Mouse (Mus musculus): ENCODE results near the gene Sprr2d. TPM values are rescaled to one million over a fixed set of nuclear protein-coding genes. Genes with fewer than 3 reads are reported as not detected.

The Sprr2d gene
- total RNA-seq (2014; rRNA removed; ENCODE audit: low replicate concordance) (not detected in 2 replicates), polyA plus RNA-seq (2015; fragmentation: Nextera tagmentation; extraction: Ambion mirVana) (not detected in 2 replicates)

- WGBS, result 87% methylated on average over 5 of the region's 5 CpGs
- H3K36me3 ChIP-seq (replicated peaks; ENCODE audit: control insufficient read depth, insufficient read depth, low read length), result no peaks in the 10 kb centered on the region
Observed at GRCm38 (mm10) chr3:92338840-92339239, at the start of gene Sprr2d. Gene Sprr2d, plus strand, starts transcription at chr3:92339140.

GRCm38 (mm10) chr3:92307406-92307805 is 31.5 kb upstream of the Sprr2d start:
- Histone ChIP-seq H3K9me3 (replicated peaks; ENCODE audit: control insufficient read depth, low read length) (no peaks in the 10 kb centered on the region), H3K27ac (ENCODE audit: low read depth) (no peak overlapping the region), H3K4me3 (ENCODE audit: low read depth, low read length) (no peak overlapping the region), H3K4me1 (ENCODE audit: control insufficient read depth, insufficient read depth) (no peaks in the 10 kb centered on the region), H3K9ac (replicated peaks; ENCODE audit: low read depth, low read length) (no peak overlapping the region), H3K36me3 (replicated peaks; ENCODE audit: control insufficient read depth, insufficient read depth, low read length) (no peaks in the 10 kb centered on the region), H3K27me3 (ENCODE audit: control insufficient read depth, insufficient read depth, low read length) (no peaks in the 10 kb centered on the region), H3K4me2 (ENCODE audit: low read depth, low read length) (no peak overlapping the region)
- ATAC-seq (ENCODE audit: insufficient read depth, low read depth) (no peak), DNase-seq (ENCODE audit: low spot score) (no peak)
- TF ChIP-seq CTCF (IDR thresholded peaks at IDR 0.05; ENCODE audit: low read depth), result no peak
- no peak for TF ChIP-seq EP300 (IDR thresholded peaks at IDR 0.05; ENCODE audit: low read depth)
- WGBS, result 81% methylated on average over 1 of the region's 1 CpGs

More at GRCm38 (mm10) chr3:92338840-92339239, at the start of gene Sprr2d:
- Histone ChIP-seq H3K4me1 (ENCODE audit: control insufficient read depth, insufficient read depth) (no peaks in the 10 kb centered on the region), H3K27ac (ENCODE audit: low read depth) (no peak within 1 kb of the TSS), H3K4me2 (ENCODE audit: low read depth, low read length) (no peak within 1 kb of the TSS), H3K27me3 (ENCODE audit: control insufficient read depth, insufficient read depth, low read length) (no peaks in the 10 kb centered on the region), H3K9ac (replicated peaks; ENCODE audit: low read depth, low read length) (no peak within 1 kb of the TSS), H3K9me3 (replicated peaks; ENCODE audit: control insufficient read depth, low read length) (no peaks in the 10 kb centered on the region), H3K4me3 (ENCODE audit: low read depth, low read length) (no peak within 1 kb of the TSS)
- TF ChIP-seq CTCF (IDR thresholded peaks at IDR 0.05; ENCODE audit: low read depth) (no peak), EP300 (IDR thresholded peaks at IDR 0.05; ENCODE audit: low read depth) (no peak)
- ATAC-seq (ENCODE audit: insufficient read depth, low read depth), result no peak
- no peak for DNase-seq (ENCODE audit: low spot score)

GRCm38 (mm10) chr3:92316320-92316719 is 22.6 kb upstream of the Sprr2d start, which contains the start of gene Sprr2b:
Gene Sprr2b, plus strand, starts transcription at chr3:92316620.
- no peak for TF ChIP-seq CTCF (IDR thresholded peaks at IDR 0.05; ENCODE audit: low read depth)
- no peak for TF ChIP-seq EP300 (IDR thresholded peaks at IDR 0.05; ENCODE audit: low read depth)
- H3K9ac ChIP-seq (replicated peaks; ENCODE audit: low read depth, low read length), result no peak within 1 kb of the TSS
- DNase-seq (ENCODE audit: low spot score) (no peak), ATAC-seq (ENCODE audit: insufficient read depth, low read depth) (no peak)
- no peaks in the 10 kb centered on the region for H3K4me1 ChIP-seq (ENCODE audit: control insufficient read depth, insufficient read depth)
- H3K4me3 ChIP-seq (ENCODE audit: low read depth, low read length), result no peak within 1 kb of the TSS
- WGBS, result 67% methylated on average over 2 of the region's 2 CpGs
- no peaks in the 10 kb centered on the region for H3K9me3 ChIP-seq (replicated peaks; ENCODE audit: control insufficient read depth, low read length)
- no peak within 1 kb of the TSS for H3K27ac ChIP-seq (ENCODE audit: low read depth)
- H3K27me3 ChIP-seq (ENCODE audit: control insufficient read depth, insufficient read depth, low read length), result no peaks in the 10 kb centered on the region
- no peaks in the 10 kb centered on the region for H3K36me3 ChIP-seq (replicated peaks; ENCODE audit: control insufficient read depth, insufficient read depth, low read length)
- no peak within 1 kb of the TSS for H3K4me2 ChIP-seq (ENCODE audit: low read depth, low read length)

GRCm38 (mm10) chr3:92317384-92317783 is 21.6 kb upstream of the Sprr2d start:
- no peaks in the 10 kb centered on the region for H3K27me3 ChIP-seq (ENCODE audit: control insufficient read depth, insufficient read depth, low read length)
- H3K9ac ChIP-seq (replicated peaks; ENCODE audit: low read depth, low read length), result no peak overlapping the region
- H3K4me1 ChIP-seq (ENCODE audit: control insufficient read depth, insufficient read depth), result no peaks in the 10 kb centered on the region
- H3K36me3 ChIP-seq (replicated peaks; ENCODE audit: control insufficient read depth, insufficient read depth, low read length), result no peaks in the 10 kb centered on the region
- no peak for DNase-seq (ENCODE audit: low spot score)
- TF ChIP-seq CTCF (IDR thresholded peaks at IDR 0.05; ENCODE audit: low read depth) (no peak), EP300 (IDR thresholded peaks at IDR 0.05; ENCODE audit: low read depth) (no peak)
- WGBS, result 71% methylated on average over 2 of the region's 2 CpGs
- H3K27ac ChIP-seq (ENCODE audit: low read depth), result no peak overlapping the region
- no peaks in the 10 kb centered on the region for H3K9me3 ChIP-seq (replicated peaks; ENCODE audit: control insufficient read depth, low read length)
- no peak for ATAC-seq (ENCODE audit: insufficient read depth, low read depth)
- no peak overlapping the region for H3K4me3 ChIP-seq (ENCODE audit: low read depth, low read length)
- no peak overlapping the region for H3K4me2 ChIP-seq (ENCODE audit: low read depth, low read length)

GRCm38 (mm10) chr3:92336278-92336677 is 2.7 kb upstream of the Sprr2d start:
- 53% methylated on average over 1 of the region's 1 CpGs for WGBS
- no peak for DNase-seq (ENCODE audit: low spot score)
- ATAC-seq (ENCODE audit: insufficient read depth, low read depth), result no peak

GRCm38 (mm10) chr3:92351843-92352242 is 12.9 kb downstream of the Sprr2d start, which contains the start of gene Sprr2e:
Gene Sprr2e, plus strand, starts transcription at chr3:92352143.
- no peak for DNase-seq (ENCODE audit: low spot score)
- no peak within 1 kb of the TSS for H3K27ac ChIP-seq (ENCODE audit: low read depth)
- no peaks in the 10 kb centered on the region for H3K4me1 ChIP-seq (ENCODE audit: control insufficient read depth, insufficient read depth)
- H3K27me3 ChIP-seq (ENCODE audit: control insufficient read depth, insufficient read depth, low read length), result no peaks in the 10 kb centered on the region
- no peak within 1 kb of the TSS for H3K9ac ChIP-seq (replicated peaks; ENCODE audit: low read depth, low read length)
- no peak within 1 kb of the TSS for H3K4me3 ChIP-seq (ENCODE audit: low read depth, low read length)
- WGBS, result 70% methylated on average over 2 of the region's 2 CpGs
- H3K9me3 ChIP-seq (replicated peaks; ENCODE audit: control insufficient read depth, low read length), result no peaks in the 10 kb centered on the region
- H3K4me2 ChIP-seq (ENCODE audit: low read depth, low read length), result no peak within 1 kb of the TSS
- TF ChIP-seq CTCF (IDR thresholded peaks at IDR 0.05; ENCODE audit: low read depth) (no peak), EP300 (IDR thresholded peaks at IDR 0.05; ENCODE audit: low read depth) (no peak)
- ATAC-seq (ENCODE audit: insufficient read depth, low read depth), result no peak
- no peaks in the 10 kb centered on the region for H3K36me3 ChIP-seq (replicated peaks; ENCODE audit: control insufficient read depth, insufficient read depth, low read length)

More at GRCm38 (mm10) chr3:92336278-92336677, 2.7 kb upstream of the Sprr2d start:
- no peaks in the 10 kb centered on the region for H3K36me3 ChIP-seq (replicated peaks; ENCODE audit: control insufficient read depth, insufficient read depth, low read length)
- H3K27ac ChIP-seq (ENCODE audit: low read depth), result no peak overlapping the region
- no peaks in the 10 kb centered on the region for H3K9me3 ChIP-seq (replicated peaks; ENCODE audit: control insufficient read depth, low read length)
- no peak overlapping the region for H3K9ac ChIP-seq (replicated peaks; ENCODE audit: low read depth, low read length)
- H3K27me3 ChIP-seq (ENCODE audit: control insufficient read depth, insufficient read depth, low read length), result no peaks in the 10 kb centered on the region
- H3K4me2 ChIP-seq (ENCODE audit: low read depth, low read length), result no peak overlapping the region
- no peak for TF ChIP-seq EP300 (IDR thresholded peaks at IDR 0.05; ENCODE audit: low read depth)
- no peak for TF ChIP-seq CTCF (IDR thresholded peaks at IDR 0.05; ENCODE audit: low read depth)
- H3K4me1 ChIP-seq (ENCODE audit: control insufficient read depth, insufficient read depth), result no peaks in the 10 kb centered on the region
- H3K4me3 ChIP-seq (ENCODE audit: low read depth, low read length), result no peak overlapping the region

Data from heart, postnatal 0 days (tissue).